Mouse (Mus musculus) intestine, postnatal 0 days (tissue): ENCODE data around the gene Msi2. TPM values are rescaled to one million over a fixed set of nuclear protein-coding genes. Genes with fewer than 3 reads are reported as not detected.

Experiments used
- ATAC-seq: fragments of 200-750 bp; cut with Nextera tagmentation; 2 replicates; pipeline ENCODE4 v1.8.0; 2017; ENCODE audit warnings: mild to moderate bottlenecking, moderate TSS enrichment, moderate library complexity
- H3K27ac ChIP-seq: fragments of 300-500 bp; sonication (generic); 2 replicates; pipeline ENCODE4 v1.5.1; 2014; ENCODE audit warnings: mild to moderate bottlenecking, low read depth, low read length, moderate library complexity
- H3K27me3 ChIP-seq: fragments of 300-500 bp; sonication (generic); replicated peaks from 2 replicates; pipeline ENCODE4 v1.6.1; 2014; ENCODE audit warnings: low read length, mixed read lengths; ENCODE audit not compliant: control insufficient read depth, insufficient read depth
- H3K36me3 ChIP-seq: fragments of 300-500 bp; sonication (generic); 2 replicates; pipeline ENCODE4 v1.6.1; 2014; ENCODE audit warnings: mild to moderate bottlenecking, moderate library complexity; ENCODE audit not compliant: control insufficient read depth, insufficient read depth
- H3K4me1 ChIP-seq: fragments of 300-500 bp; sonication (generic); replicated peaks from 2 replicates; pipeline ENCODE4 v1.6.1; 2014; ENCODE audit warnings: antibody characterized with exemption, low read length, mixed read lengths; ENCODE audit not compliant: control insufficient read depth, insufficient read depth
- H3K4me2 ChIP-seq: fragments of 300-500 bp; sonication (generic); replicated peaks from 2 replicates; pipeline ENCODE4 v1.6.1; 2014; ENCODE audit warnings: low read depth, mild to moderate bottlenecking, moderate library complexity
- H3K4me3 ChIP-seq: fragments of 300-500 bp; sonication (generic); 2 replicates; pipeline ENCODE4 v1.5.1; 2014; ENCODE audit warnings: low read depth, low read length
- H3K9ac ChIP-seq: fragments of 300-500 bp; sonication (generic); 2 replicates; pipeline ENCODE4 v1.6.1; 2014; ENCODE audit warnings: mild to moderate bottlenecking, low read depth, low read length
- H3K9me3 ChIP-seq: fragments of 300-500 bp; sonication (generic); 2 replicates; pipeline ENCODE4 v1.6.1; 2016; ENCODE audit warnings: mixed run types; ENCODE audit not compliant: control insufficient read depth
- CTCF ChIP-seq: sonication (generic); IDR thresholded peaks from 2 replicates; pipeline ENCODE4 v1.5.1; 2016; ENCODE audit warnings: low read depth, mild to moderate bottlenecking, control low read depth, antibody characterized with exemption, moderate library complexity
- WGBS: fragments of 180-500 bp; shearing (Covaris S2); extraction: QIAGEN DNeasy Blood & Tissue Kit; methylation state at CpG from one replicate; pipeline ENCODE4 v1.1.7; 2014; 5-methylcytosine and 5-hydroxymethylcytosine counted together
- polyA plus RNA-seq: library from polyadenylated mRNA; unstranded; fragments of >200 nt; fragmentation: Nextera tagmentation; extraction: Ambion mirVana; gene quantifications from 2 replicates; pipeline ENCODE4 v1.2.1, GENCODE M21; 2015

Msi2 gene
- polyA plus RNA-seq, 1 experiment from 2014 or later, result 7.5 TPM

DNA sequence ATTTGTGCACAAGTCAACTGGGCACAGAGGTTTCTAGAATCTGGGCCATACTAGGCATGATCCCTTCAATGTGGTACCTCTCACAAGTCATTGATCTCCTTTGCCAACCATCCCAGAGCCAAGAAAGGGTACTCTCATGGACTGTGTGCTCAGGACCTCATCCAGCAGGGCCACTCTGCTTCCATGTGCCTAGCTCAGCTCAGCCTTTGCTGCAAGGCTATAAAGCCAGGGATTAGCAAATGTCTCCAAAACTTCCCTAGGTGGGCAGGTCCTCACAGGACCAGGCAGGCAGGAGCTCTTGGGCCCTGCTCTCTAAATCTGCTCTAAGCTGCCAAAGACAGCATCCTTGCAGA, 193.9 kb downstream of the Msi2 start:
- Histone ChIP-seq H3K9ac (no peak overlapping the region), H3K4me1 (peaks cover 14% of the 10 kb centered on the region), H3K9me3 (no peaks in the 10 kb centered on the region), H3K27me3 (no peaks in the 10 kb centered on the region), H3K27ac (0 out of 2 replicates have a peak overlapping the region, but pooled peaks have one; percentile 21), H3K4me2 (no peak overlapping the region), H3K4me3 (no peak overlapping the region), H3K36me3 (no peaks in the 10 kb centered on the region)
- TF ChIP-seq CTCF, result no peak
- ATAC-seq, result no peak

GRCm38 (mm10) chr11:88523921-88524320, 194.4 kb downstream of the Msi2 start:
- no peak for TF ChIP-seq CTCF
- Histone ChIP-seq H3K27ac (no peak overlapping the region), H3K9me3 (no peaks in the 10 kb centered on the region), H3K4me1 (peaks cover 14% of the 10 kb centered on the region), H3K4me3 (no peak overlapping the region), H3K36me3 (no peaks in the 10 kb centered on the region), H3K4me2 (no peak overlapping the region), H3K27me3 (no peaks in the 10 kb centered on the region), H3K9ac (no peak overlapping the region)
- WGBS, result 49% methylated on average over 4 of the region's 4 CpGs
- no peak for ATAC-seq

DNA sequence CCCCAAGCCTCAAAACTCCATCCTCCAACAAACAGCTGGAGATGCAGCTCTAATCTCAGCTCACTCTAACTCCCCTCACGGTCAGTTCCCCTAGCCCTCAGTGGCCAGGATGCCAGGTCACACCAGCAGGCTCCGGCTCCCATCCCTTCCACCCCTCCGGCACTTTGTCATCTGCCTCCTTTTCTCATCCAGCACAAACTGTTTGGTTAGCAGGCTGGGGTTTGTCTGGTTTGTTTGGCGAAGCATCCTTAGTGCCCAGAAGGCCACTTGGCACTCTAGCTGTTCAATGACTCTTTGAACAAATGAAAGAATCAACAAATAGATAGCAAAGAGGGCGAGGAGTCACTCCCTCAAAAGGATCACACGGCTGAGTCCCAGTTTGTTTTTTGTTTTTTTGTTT, 194.8 kb downstream of the Msi2 start:
- no peak for ATAC-seq
- Histone ChIP-seq H3K4me3 (no peak overlapping the region), H3K27me3 (no peaks in the 10 kb centered on the region), H3K9me3 (no peaks in the 10 kb centered on the region), H3K4me2 (no peak overlapping the region), H3K27ac (no peak overlapping the region), H3K36me3 (no peaks in the 10 kb centered on the region), H3K9ac (no peak overlapping the region), H3K4me1 (peaks cover 14% of the 10 kb centered on the region)
- WGBS, result 75% methylated on average over 6 of the region's 6 CpGs
- no peak for TF ChIP-seq CTCF

GRCm38 (mm10) chr11:88522114-88522513, 196.2 kb downstream of the Msi2 start:
- ATAC-seq, result peak; percentile 88
- no peaks in the 10 kb centered on the region for H3K36me3 ChIP-seq

DNA sequence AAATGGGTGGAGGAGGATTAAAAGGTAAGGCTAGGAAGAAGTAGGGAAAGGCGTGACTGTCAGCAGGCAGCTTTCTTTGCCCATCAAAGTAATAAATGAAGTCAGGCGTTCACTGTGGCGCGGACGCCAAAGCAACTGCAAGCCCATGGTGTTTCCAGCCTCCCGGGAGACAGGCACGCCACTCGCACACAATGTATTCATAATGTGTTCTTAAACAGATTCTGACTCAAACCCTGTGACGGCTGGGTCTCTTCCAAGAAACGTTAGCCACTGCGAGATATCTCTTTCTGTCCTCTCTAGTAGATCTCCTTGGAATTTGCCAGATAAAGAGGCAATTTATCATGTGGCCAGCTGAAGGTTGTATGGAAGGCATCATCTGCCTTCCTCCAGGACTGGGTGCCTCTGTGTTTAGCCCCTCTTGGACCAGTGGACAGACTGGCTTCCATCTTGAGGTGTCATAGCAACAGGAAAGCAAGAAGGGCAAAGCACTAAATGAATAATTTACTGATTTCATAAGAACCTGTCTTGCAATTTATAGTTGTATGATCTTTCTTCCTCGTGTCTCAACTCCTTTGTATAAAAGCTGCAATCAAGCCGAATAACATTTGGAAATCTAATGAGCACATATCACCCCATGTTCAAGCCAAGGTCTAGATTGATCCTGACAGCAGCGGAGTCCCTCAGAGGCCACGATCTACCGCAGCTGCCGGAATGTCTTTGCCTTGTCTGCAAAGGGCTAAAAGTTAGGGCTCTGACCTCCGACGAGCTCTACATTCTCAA, 197.2 kb downstream of the Msi2 start:
- no peak for TF ChIP-seq CTCF
- H3K27ac ChIP-seq, result peak overlapping the region; percentile 22; the same call in 1 of the 2 replicates
- H3K9ac ChIP-seq, result no peak overlapping the region
- H3K4me1 ChIP-seq, result peaks cover 12% of the 10 kb centered on the region
- ATAC-seq, result no peak
- no peaks in the 10 kb centered on the region for H3K9me3 ChIP-seq
- 68% methylated on average over 19 of the region's 19 CpGs for WGBS
- no peaks in the 10 kb centered on the region for H3K36me3 ChIP-seq
- H3K27me3 ChIP-seq, result no peaks in the 10 kb centered on the region
- H3K4me2 ChIP-seq, result no peak overlapping the region
- no peak overlapping the region for H3K4me3 ChIP-seq

More at GRCm38 (mm10) chr11:88522114-88522513, 196.2 kb downstream of the Msi2 start:
- 0 out of 2 replicates have a peak overlapping the region, but pooled peaks have one; percentile 13 for H3K4me2 ChIP-seq
- H3K9ac ChIP-seq, result no peak overlapping the region
- 40% methylated on average over 5 of the region's 5 CpGs for WGBS
- 0 out of 2 replicates have a peak, but pooled peaks have one; percentile 13 for TF ChIP-seq CTCF
- H3K9me3 ChIP-seq, result no peaks in the 10 kb centered on the region
- peaks cover 12% of the 10 kb centered on the region for H3K4me1 ChIP-seq
- H3K4me3 ChIP-seq, result no peak overlapping the region
- no peaks in the 10 kb centered on the region for H3K27me3 ChIP-seq
- peak overlapping the region; percentile 22; the same call in 1 of the 2 replicates for H3K27ac ChIP-seq

DNA sequence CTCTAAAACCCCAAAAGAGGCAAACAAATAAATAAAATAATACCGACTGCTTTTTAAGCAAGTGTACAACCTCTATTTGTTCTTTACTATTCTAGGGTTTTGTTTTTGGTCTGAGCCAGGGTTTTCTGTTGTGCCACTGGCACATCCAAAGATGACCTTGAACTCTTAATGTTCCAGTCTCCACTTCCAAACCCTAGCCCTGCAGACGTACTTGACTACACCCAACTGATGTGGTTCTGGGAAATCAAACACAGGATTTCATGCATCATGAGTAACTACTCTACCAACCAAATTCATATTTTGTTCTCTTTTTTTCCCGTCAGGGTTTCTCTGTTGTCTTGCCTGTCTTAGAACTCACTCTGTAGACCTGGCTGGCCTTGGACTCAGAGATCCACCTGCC, 200.0 kb downstream of the Msi2 start:
- 91% methylated on average over 3 of the region's 3 CpGs for WGBS

More for the DNA sequence above, 200.0 kb downstream of the Msi2 start:
- Histone ChIP-seq H3K36me3 (no peaks in the 10 kb centered on the region), H3K4me3 (no peak overlapping the region), H3K9me3 (no peaks in the 10 kb centered on the region), H3K27ac (no peak overlapping the region), H3K9ac (no peak overlapping the region), H3K27me3 (no peaks in the 10 kb centered on the region), H3K4me2 (no peak overlapping the region), H3K4me1 (no peaks in the 10 kb centered on the region; the same call in 1 of the 2 replicates)
- ATAC-seq, result no peak
- no peak for TF ChIP-seq CTCF
